Mouse (Mus musculus) midbrain, embryonic 14.5 days (tissue): ENCODE data around the gene Fam135a. TPM values are rescaled to one million over a fixed set of nuclear protein-coding genes. Genes with fewer than 3 reads are reported as not detected.

Source experiments
- ATAC-seq: fragments of 200-750 bp; cut with Nextera tagmentation; 2 replicates; pipeline ENCODE4 v1.8.0; 2017; ENCODE audit warnings: moderate number of reproducible peaks, moderate library complexity; ENCODE audit not compliant: low FRiP score, low TSS enrichment
- DNase-seq: peaks from one replicate; pipeline ENCODE4 v3.0.0-alpha.2; 2015
- H3K27ac ChIP-seq: fragments of 300-500 bp; sonication (generic); replicated peaks from 2 replicates; pipeline ENCODE4 v1.5.1; 2014; ENCODE audit warnings: mild to moderate bottlenecking, low read depth, low read length, moderate library complexity
- H3K27me3 ChIP-seq: fragments of 300-500 bp; sonication (generic); 2 replicates; pipeline ENCODE4 v1.6.1; 2014; ENCODE audit warnings: low read length, control low read depth, mixed read lengths; ENCODE audit not compliant: control insufficient read depth, insufficient read depth
- H3K36me3 ChIP-seq: fragments of 300-500 bp; sonication (generic); 2 replicates; pipeline ENCODE4 v1.6.1; 2014; ENCODE audit warnings: low read length, control low read depth; ENCODE audit not compliant: control insufficient read depth, insufficient read depth
- H3K4me1 ChIP-seq: fragments of 300-500 bp; sonication (generic); 2 replicates; pipeline ENCODE4 v1.6.1; 2014; ENCODE audit warnings: mild to moderate bottlenecking, antibody characterized with exemption, low read length, control low read depth; ENCODE audit not compliant: control insufficient read depth, insufficient read depth
- H3K4me2 ChIP-seq: fragments of 300-500 bp; sonication (generic); 2 replicates; pipeline ENCODE4 v1.6.1; 2014; ENCODE audit warnings: mild to moderate bottlenecking, low read length, moderate library complexity
- H3K4me3 ChIP-seq: fragments of 300-500 bp; sonication (generic); replicated peaks from 2 replicates; pipeline ENCODE4 v1.5.1; 2014; ENCODE audit warnings: low read depth, low read length
- H3K9ac ChIP-seq: fragments of 300-500 bp; sonication (generic); replicated peaks from 2 replicates; pipeline ENCODE4 v1.6.1; 2014; ENCODE audit warnings: mild to moderate bottlenecking, low read length, moderate library complexity
- H3K9me3 ChIP-seq: fragments of 300-500 bp; sonication (generic); 2 replicates; pipeline ENCODE4 v1.6.1; 2016; ENCODE audit warnings: low read length, control low read depth, mixed read lengths; ENCODE audit not compliant: control insufficient read depth
- WGBS: fragments of 180-500 bp; shearing (Covaris S2); extraction: QIAGEN DNeasy Blood & Tissue Kit; methylation state at CpG from one replicate; pipeline ENCODE4 v1.1.7; 2014; 5-methylcytosine and 5-hydroxymethylcytosine counted together
- polyA plus RNA-seq: library from polyadenylated mRNA; unstranded; fragments of >200 nt; fragmentation: Nextera tagmentation; extraction: Ambion mirVana; gene quantifications from 2 replicates; pipeline ENCODE4 v1.2.1, GENCODE M21; 2014

The Fam135a gene
- polyA plus RNA-seq, 1 experiment from 2014 or later: 35.4 TPM

DNA sequence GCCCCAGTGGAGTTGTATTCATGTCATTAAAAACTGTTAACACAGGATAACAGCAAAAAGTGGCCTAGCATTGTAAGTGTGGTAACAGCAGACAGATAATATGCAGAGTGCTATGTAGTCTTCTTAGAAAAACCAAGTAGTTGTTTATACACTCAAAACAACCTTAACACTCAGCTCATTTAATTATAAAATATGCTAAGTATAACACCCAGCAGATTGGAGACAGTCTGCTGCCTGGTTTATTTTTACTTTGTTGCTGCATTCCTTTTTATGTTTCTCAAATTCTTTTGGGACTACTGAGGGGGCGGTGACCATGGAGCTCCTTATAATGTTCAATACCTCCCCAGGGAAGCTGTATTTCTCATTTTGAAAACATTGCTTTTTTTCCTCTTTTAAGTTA is 22.4 kb upstream of the Fam135a start:
- no peak overlapping the region for H3K4me2 ChIP-seq
- H3K4me3 ChIP-seq: no peak overlapping the region
- H3K36me3 ChIP-seq: no peaks in the 10 kb centered on the region
- no peak overlapping the region for H3K9ac ChIP-seq
- ATAC-seq (no peak), DNase-seq (no peak)
- WGBS: 98% methylated on average over 1 of the region's 1 CpGs
- no peaks in the 10 kb centered on the region for H3K27me3 ChIP-seq
- H3K9me3 ChIP-seq: no peaks in the 10 kb centered on the region
- no peaks in the 10 kb centered on the region for H3K4me1 ChIP-seq
- H3K27ac ChIP-seq: no peak overlapping the region

DNA sequence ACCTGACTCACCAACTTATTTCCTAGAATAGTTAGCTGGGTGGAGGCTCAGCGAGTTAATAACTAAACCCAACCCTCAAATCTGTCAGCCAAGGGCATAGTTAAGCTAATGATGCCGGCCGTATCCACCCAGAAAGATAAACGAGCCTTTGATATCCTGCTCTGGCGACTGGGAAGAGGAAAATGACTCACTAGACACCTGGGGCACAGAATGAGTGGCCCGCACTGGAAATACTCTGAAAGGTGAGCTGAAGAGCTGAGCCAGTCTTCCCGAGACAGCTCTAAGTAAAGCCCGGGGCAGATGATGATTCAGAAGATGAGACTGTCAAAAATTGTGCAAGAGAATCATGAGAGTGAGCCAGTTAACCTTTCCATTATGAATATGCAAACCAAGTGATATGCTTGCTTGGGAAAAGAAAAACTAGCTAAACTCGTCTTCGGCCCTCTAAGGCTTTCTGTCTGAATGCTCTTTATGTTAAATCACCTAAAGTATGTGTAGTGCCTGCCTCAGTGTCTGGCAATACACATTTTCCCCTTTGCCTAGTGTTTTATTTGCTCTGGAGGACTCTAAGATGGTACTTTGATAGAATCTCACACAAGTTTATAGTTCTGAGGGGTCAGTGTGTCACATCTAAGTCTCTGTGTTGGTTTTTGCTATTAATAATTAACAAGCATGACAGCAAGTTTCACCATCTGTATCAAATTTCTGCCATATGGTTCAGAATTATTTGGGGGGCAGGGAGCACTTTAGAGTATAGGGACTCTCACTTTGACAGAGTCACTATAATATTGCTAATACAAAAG is 8.0 kb upstream of the Fam135a start:
- Histone ChIP-seq H3K27me3 (no peaks in the 10 kb centered on the region), H3K9ac (no peak overlapping the region), H3K36me3 (no peaks in the 10 kb centered on the region), H3K4me1 (no peaks in the 10 kb centered on the region), H3K4me3 (no peak overlapping the region), H3K4me2 (peak overlapping the region; percentile 28; the same call in 1 of the 2 replicates), H3K9me3 (no peaks in the 10 kb centered on the region), H3K27ac (no peak overlapping the region)
- 42% methylated on average over 10 of the region's 10 CpGs for WGBS
- no peak for ATAC-seq
- peak; percentile 6 for DNase-seq

DNA sequence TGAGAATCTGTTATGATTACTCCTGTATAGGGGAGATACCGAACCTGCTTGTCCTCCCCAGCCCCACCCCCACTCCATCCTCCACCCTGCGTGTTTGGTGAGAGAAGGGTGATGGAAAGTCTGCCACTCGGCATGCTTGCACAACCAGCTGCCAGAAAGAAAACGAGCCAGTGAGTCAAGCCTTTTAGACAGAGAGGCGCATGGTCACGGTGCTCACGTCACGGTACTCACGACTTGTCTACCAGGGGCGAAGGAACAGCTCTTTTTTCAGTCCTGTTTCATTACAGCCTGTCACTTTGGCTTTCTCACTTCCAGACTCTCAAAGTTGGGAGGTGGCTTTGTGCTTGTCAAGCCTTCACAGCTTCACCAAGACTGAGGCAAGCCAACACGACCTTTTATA is 7.2 kb upstream of the Fam135a start:
- Histone ChIP-seq H3K4me3 (no peak overlapping the region), H3K9me3 (no peaks in the 10 kb centered on the region), H3K27me3 (no peaks in the 10 kb centered on the region), H3K27ac (no peak overlapping the region), H3K4me2 (peak overlapping the region; percentile 28), H3K36me3 (no peaks in the 10 kb centered on the region), H3K4me1 (no peaks in the 10 kb centered on the region), H3K9ac (no peak overlapping the region)
- DNase-seq (peak; percentile 62), ATAC-seq (peak; percentile 60; the same call in 1 of the 2 replicates)
- WGBS: 29% methylated on average over 11 of the region's 11 CpGs

DNA sequence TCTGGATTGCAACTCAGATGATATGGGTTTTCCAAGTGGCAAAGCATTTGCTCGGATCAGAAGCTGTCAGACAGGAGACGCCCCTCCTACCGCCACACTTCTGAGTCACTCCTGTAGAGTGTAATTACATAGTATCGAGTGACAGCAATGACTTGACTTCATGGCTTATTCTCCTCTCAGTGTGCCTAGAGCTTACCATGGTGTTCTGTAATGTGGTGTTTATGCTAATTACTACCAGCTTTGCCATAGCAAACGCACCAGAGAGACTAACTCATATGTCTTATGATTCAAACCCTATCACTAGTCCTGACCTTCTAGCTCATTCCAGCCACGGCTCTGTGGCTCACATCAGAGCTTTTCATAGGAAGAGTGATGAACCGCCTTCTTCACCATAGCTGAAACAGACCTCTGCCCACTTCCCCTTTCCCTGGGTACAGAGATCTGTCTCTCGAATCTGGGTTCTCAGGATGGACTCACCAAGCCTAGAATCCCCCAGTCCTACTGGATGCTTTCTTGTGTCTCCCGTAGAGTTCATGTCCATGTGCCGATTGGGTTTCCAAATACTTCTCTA is 2.5 kb upstream of the Fam135a start:
- H3K9me3 ChIP-seq: no peaks in the 10 kb centered on the region
- H3K9ac ChIP-seq: no peak overlapping the region
- no peaks in the 10 kb centered on the region for H3K36me3 ChIP-seq
- peaks cover 7% of the 10 kb centered on the region for H3K4me1 ChIP-seq
- H3K27me3 ChIP-seq: no peaks in the 10 kb centered on the region
- H3K27ac ChIP-seq: no peak overlapping the region
- ATAC-seq (no peak), DNase-seq (no peak)
- H3K4me3 ChIP-seq: no peak overlapping the region
- H3K4me2 ChIP-seq: no peak overlapping the region
- 81% methylated on average over 10 of the region's 10 CpGs for WGBS

DNA sequence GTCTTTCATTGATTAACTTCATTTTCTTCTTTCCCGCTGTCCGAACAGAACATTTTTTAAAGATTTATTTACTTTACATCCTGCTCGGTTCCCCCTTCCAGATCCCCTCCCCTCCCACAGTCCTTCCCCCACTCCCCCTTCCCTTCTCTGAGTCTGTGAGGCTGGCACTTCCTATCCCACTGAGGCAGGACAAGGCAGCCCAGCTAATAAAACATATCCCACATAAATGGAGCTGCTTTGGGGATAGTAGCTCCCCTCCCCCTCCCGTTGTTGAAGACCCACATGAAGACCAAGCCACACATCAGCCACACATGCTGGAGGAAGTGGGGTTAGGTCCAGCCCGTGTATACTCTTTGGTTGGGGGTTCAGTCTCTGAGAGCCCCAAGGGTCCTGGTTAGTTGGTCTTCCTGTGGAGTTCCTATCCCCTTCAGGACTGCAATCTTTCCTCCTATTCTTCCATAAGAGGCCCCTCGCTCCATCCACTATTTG is 773 bp upstream of the Fam135a start:
- WGBS: 65% methylated on average over 6 of the region's 6 CpGs
- no peak for ATAC-seq

GRCm38 (mm10) chr1:24099541-24099925 is 608 bp downstream of the Fam135a start:
- peak overlapping the region; percentile 71 for H3K4me2 ChIP-seq
- DNase-seq (peak; percentile 56), ATAC-seq (peak; percentile 64)
- H3K36me3 ChIP-seq: no peaks in the 10 kb centered on the region
- peak overlapping the region; percentile 87 for H3K4me3 ChIP-seq
- H3K9me3 ChIP-seq: no peaks in the 10 kb centered on the region
- under 1% methylated on average over 44 of the region's 44 CpGs for WGBS
- peaks cover 11% of the 10 kb centered on the region for H3K4me1 ChIP-seq
- peak overlapping the region; percentile 75 for H3K27ac ChIP-seq
- peak overlapping the region; percentile 91 for H3K9ac ChIP-seq
- H3K27me3 ChIP-seq: no peaks in the 10 kb centered on the region

More for the DNA sequence above, 773 bp upstream of the Fam135a start:
- H3K4me3 ChIP-seq: peak overlapping the region; percentile 87
- no peak for DNase-seq
- H3K27ac ChIP-seq: peak overlapping the region; percentile 77
- H3K4me1 ChIP-seq: peaks cover 11% of the 10 kb centered on the region
- no peaks in the 10 kb centered on the region for H3K9me3 ChIP-seq
- H3K27me3 ChIP-seq: no peaks in the 10 kb centered on the region
- peak overlapping the region; percentile 71 for H3K4me2 ChIP-seq
- peak overlapping the region; percentile 68 for H3K9ac ChIP-seq
- H3K36me3 ChIP-seq: no peaks in the 10 kb centered on the region

DNA sequence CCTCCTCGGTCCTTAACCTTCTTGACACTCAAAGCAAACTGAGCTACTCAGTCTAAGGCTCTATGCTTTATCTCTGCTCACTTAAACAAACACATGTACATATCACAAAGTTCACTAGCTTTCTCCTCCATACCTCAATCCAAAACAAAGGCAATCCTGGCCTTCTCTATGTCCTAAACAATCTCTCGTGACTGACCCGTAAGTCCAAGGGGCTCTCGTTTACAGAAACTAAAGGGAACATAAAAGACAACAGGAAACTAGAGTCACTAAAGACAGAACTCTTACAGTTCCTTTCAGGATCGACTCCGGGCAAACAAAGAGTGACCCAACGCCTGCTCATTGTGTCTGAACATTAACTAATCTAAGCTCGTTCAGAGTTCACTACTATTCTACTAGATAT is 2.6 kb downstream of the Fam135a start:
- H3K9ac ChIP-seq: no peak overlapping the region
- H3K4me1 ChIP-seq: peaks cover 11% of the 10 kb centered on the region
- no peaks in the 10 kb centered on the region for H3K9me3 ChIP-seq
- ATAC-seq: no peak
- no peak overlapping the region for H3K4me3 ChIP-seq
- H3K27ac ChIP-seq: no peak overlapping the region
- 68% methylated on average over 8 of the region's 8 CpGs for WGBS
- DNase-seq: no peak
- H3K4me2 ChIP-seq: no peak overlapping the region
- no peaks in the 10 kb centered on the region for H3K27me3 ChIP-seq
- no peaks in the 10 kb centered on the region for H3K36me3 ChIP-seq

GRCm38 (mm10) chr1:24092414-24092813 is 7.7 kb downstream of the Fam135a start:
- Histone ChIP-seq H3K9ac (no peak overlapping the region), H3K27me3 (no peaks in the 10 kb centered on the region), H3K9me3 (no peaks in the 10 kb centered on the region), H3K4me2 (no peak overlapping the region), H3K4me3 (no peak overlapping the region), H3K36me3 (no peaks in the 10 kb centered on the region), H3K27ac (no peak overlapping the region), H3K4me1 (peaks cover 2% of the 10 kb centered on the region; the same call in 1 of the 2 replicates)
- 95% methylated on average over 7 of the region's 7 CpGs for WGBS
- no peak for ATAC-seq
- DNase-seq: no peak

DNA sequence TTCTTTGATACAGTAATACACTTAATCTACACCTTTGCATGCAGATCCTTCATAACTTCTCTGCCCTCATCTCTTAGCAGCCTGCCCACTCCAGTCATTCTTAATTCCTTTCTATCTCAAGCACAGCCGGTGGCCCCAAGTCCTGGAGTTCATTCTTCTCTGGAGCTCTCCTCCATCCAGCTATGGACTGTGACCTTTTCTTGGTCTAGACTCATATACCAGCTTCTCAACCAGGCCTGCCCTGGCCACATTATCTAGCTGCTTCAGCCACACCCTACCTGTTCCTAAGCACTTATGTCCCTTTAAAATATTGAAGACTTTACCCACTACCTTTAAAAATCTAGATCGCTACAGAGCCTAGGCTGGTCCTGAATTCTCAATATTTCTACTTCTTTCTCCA is 9.5 kb downstream of the Fam135a start:
- no peak overlapping the region for H3K9ac ChIP-seq
- H3K4me3 ChIP-seq: no peak overlapping the region
- 90% methylated on average over 2 of the region's 2 CpGs for WGBS
- no peaks in the 10 kb centered on the region for H3K4me1 ChIP-seq
- no peak overlapping the region for H3K27ac ChIP-seq
- DNase-seq (no peak), ATAC-seq (no peak)
- H3K27me3 ChIP-seq: no peaks in the 10 kb centered on the region
- H3K9me3 ChIP-seq: no peaks in the 10 kb centered on the region
- H3K36me3 ChIP-seq: no peaks in the 10 kb centered on the region
- no peak overlapping the region for H3K4me2 ChIP-seq
